Mouse (Mus musculus) midbrain, embryonic 16.5 days (tissue): ENCODE measurements around the gene Cit. TPM values are rescaled to one million over a fixed set of nuclear protein-coding genes. Genes with fewer than 3 reads are reported as not detected.

Experiments used
- ATAC-seq: fragments of 200-750 bp; cut with Nextera tagmentation; 2 replicates; pipeline ENCODE4 v1.8.0; 2017; ENCODE audit warnings: moderate TSS enrichment
- H3K27ac ChIP-seq: fragments of 300-500 bp; sonication (generic); 2 replicates; pipeline ENCODE4 v1.5.1; 2014; ENCODE audit warnings: mild to moderate bottlenecking, low read length, mixed read lengths
- H3K27me3 ChIP-seq: fragments of 300-500 bp; sonication (generic); 2 replicates; pipeline ENCODE4 v1.6.1; 2014; ENCODE audit warnings: low read depth, low read length, mixed read lengths; ENCODE audit not compliant: control insufficient read depth, insufficient read depth
- H3K36me3 ChIP-seq: fragments of 300-500 bp; sonication (generic); 2 replicates; pipeline ENCODE4 v1.6.1; 2014; ENCODE audit warnings: mild to moderate bottlenecking, low read length, moderate library complexity, mixed read lengths; ENCODE audit not compliant: control insufficient read depth, insufficient read depth
- H3K4me1 ChIP-seq: fragments of 300-500 bp; sonication (generic); 2 replicates; pipeline ENCODE4 v1.6.1; 2014; ENCODE audit warnings: mild to moderate bottlenecking, low read length, mixed read lengths; ENCODE audit not compliant: control insufficient read depth, insufficient read depth
- H3K4me2 ChIP-seq: fragments of 300-500 bp; sonication (generic); 2 replicates; pipeline ENCODE4 v1.6.1; 2014; ENCODE audit warnings: mild to moderate bottlenecking, low read length, mixed read lengths
- H3K4me3 ChIP-seq: fragments of 300-500 bp; sonication (generic); 2 replicates; pipeline ENCODE4 v1.5.1; 2014; ENCODE audit warnings: low read depth, mild to moderate bottlenecking, low read length, moderate library complexity, mixed read lengths
- H3K9ac ChIP-seq: fragments of 300-500 bp; sonication (generic); 2 replicates; pipeline ENCODE4 v1.6.1; 2014; ENCODE audit warnings: low read depth, low read length, mixed read lengths
- H3K9me3 ChIP-seq: fragments of 300-500 bp; sonication (generic); replicated peaks from 2 replicates; pipeline ENCODE4 v1.6.1; 2014; ENCODE audit warnings: mild to moderate bottlenecking, low read length, mixed read lengths; ENCODE audit not compliant: control insufficient read depth, poor library complexity, severe bottlenecking
- WGBS: fragments of 180-500 bp; shearing (Covaris S2); extraction: QIAGEN DNeasy Blood & Tissue Kit; methylation state at CpG from one replicate; pipeline ENCODE4 v1.1.7; 2014; 5-methylcytosine and 5-hydroxymethylcytosine counted together
- polyA plus RNA-seq: library from polyadenylated mRNA; unstranded; fragments of >200 nt; fragmentation: Nextera tagmentation; extraction: Ambion mirVana; gene quantifications from 2 replicates; pipeline ENCODE4 v1.2.1, GENCODE M21; 2015

The Cit gene
- polyA plus RNA-seq, 1 experiment from 2014 or later, result 30.7 TPM

DNA sequence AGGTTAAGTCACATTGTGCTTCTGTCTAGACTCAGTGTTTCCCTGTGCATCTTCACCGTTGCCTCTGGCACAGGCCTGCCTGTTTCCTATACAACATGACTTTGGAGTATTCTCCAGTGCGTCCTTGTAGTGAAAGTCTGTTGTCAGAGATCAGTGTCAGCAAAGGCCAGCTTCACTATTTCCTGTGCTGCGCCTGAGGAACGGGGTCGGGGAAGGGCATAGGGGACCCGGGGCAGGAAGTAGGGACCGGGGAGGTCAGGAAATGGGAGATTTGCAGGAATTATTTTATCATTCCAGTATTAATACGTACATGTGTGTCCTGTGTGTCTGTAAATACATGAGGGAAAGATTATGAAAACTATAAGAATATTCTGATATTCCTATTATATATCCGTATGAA, 37.1 kb downstream of the Cit start:
- no peaks in the 10 kb centered on the region; the same call in 1 of the 2 replicates for H3K4me1 ChIP-seq
- H3K27me3 ChIP-seq, result no peaks in the 10 kb centered on the region
- H3K9me3 ChIP-seq, result no peaks in the 10 kb centered on the region
- no peak for ATAC-seq
- H3K4me2 ChIP-seq, result no peak overlapping the region
- WGBS, result 90% methylated on average over 9 of the region's 9 CpGs
- H3K9ac ChIP-seq, result no peak overlapping the region
- H3K36me3 ChIP-seq, result no peaks in the 10 kb centered on the region
- no peak overlapping the region for H3K27ac ChIP-seq
- H3K4me3 ChIP-seq, result no peak overlapping the region

DNA sequence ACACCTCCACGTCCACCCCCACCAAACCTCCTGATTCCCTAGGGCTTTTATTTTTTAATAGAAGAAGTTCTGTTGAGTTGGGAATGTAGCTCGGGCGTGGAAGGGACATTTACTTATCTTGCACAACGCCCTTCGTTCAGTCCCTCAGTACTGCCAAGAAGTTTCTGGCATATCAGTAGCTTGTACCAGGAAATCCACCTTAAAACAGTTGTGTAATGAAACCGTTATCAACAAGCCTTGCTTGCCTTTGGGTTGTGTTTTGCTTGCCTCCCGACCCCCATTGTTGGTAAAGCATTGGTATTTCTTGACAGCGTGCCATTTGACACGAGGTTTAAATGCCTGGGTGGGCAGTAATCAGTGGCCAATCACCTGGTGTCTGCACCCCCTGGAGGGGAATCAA, 39.4 kb downstream of the Cit start:
- H3K36me3 ChIP-seq, result no peaks in the 10 kb centered on the region
- 96% methylated on average over 9 of the region's 9 CpGs for WGBS
- no peaks in the 10 kb centered on the region for H3K27me3 ChIP-seq

DNA sequence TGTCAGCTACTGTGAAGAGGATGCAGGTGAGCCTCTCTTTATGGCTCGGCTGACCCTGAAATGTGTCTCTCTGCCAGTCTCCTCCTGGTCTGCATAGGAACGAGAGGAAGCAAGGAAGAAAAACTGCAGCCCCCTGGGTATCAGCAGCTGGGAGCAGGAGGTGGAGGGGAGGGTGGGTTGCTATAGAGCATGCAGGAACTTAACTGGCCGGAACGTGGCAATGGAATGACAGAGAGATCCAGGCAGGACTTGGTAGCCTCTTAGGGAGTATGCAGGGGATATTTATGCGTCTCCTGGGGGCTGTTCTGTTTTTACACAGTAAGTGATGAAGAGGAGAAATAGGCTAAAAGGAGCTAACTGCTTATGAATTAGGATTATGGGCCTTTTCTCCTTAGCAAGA, 48.7 kb downstream of the Cit start:
- no peaks in the 10 kb centered on the region for H3K27me3 ChIP-seq
- H3K36me3 ChIP-seq, result no peaks in the 10 kb centered on the region
- 75% methylated on average over 5 of the region's 5 CpGs for WGBS
- H3K9ac ChIP-seq, result no peak overlapping the region
- no peak overlapping the region for H3K27ac ChIP-seq
- no peak overlapping the region for H3K4me2 ChIP-seq
- no peak for ATAC-seq
- H3K9me3 ChIP-seq, result no peaks in the 10 kb centered on the region
- H3K4me3 ChIP-seq, result no peak overlapping the region
- no peaks in the 10 kb centered on the region for H3K4me1 ChIP-seq

More for the DNA sequence above, 39.4 kb downstream of the Cit start:
- Histone ChIP-seq H3K4me2 (no peak overlapping the region), H3K4me3 (no peak overlapping the region), H3K4me1 (no peaks in the 10 kb centered on the region; the same call in 1 of the 2 replicates), H3K9ac (no peak overlapping the region), H3K9me3 (no peaks in the 10 kb centered on the region), H3K27ac (no peak overlapping the region)
- no peak for ATAC-seq

DNA sequence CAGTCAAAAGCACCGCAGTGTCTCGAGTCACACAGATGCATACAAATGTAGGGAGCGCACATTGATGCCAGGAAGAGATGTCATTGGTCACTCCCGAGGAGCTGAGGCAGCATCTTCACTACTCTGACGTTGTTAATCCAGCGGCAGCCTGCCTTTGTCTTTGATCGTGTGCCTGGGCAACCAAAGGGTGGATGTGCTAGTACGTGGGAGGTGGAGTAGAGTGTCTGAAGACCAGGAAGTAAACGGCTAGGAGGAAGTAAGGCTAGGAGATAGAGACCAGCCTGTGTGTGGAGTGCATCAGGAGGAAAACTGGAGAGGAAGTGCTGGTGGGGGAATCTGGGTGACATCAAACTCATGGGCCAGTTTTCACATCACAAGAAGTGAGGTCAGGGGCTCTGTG, 52.0 kb downstream of the Cit start:
- H3K9ac ChIP-seq, result no peak overlapping the region
- WGBS, result 57% methylated on average over 9 of the region's 9 CpGs
- H3K4me2 ChIP-seq, result no peak overlapping the region
- no peaks in the 10 kb centered on the region for H3K9me3 ChIP-seq
- no peaks in the 10 kb centered on the region for H3K27me3 ChIP-seq
- H3K4me1 ChIP-seq, result no peaks in the 10 kb centered on the region
- no peak for ATAC-seq
- no peak overlapping the region for H3K27ac ChIP-seq
- H3K4me3 ChIP-seq, result no peak overlapping the region
- no peaks in the 10 kb centered on the region for H3K36me3 ChIP-seq

DNA sequence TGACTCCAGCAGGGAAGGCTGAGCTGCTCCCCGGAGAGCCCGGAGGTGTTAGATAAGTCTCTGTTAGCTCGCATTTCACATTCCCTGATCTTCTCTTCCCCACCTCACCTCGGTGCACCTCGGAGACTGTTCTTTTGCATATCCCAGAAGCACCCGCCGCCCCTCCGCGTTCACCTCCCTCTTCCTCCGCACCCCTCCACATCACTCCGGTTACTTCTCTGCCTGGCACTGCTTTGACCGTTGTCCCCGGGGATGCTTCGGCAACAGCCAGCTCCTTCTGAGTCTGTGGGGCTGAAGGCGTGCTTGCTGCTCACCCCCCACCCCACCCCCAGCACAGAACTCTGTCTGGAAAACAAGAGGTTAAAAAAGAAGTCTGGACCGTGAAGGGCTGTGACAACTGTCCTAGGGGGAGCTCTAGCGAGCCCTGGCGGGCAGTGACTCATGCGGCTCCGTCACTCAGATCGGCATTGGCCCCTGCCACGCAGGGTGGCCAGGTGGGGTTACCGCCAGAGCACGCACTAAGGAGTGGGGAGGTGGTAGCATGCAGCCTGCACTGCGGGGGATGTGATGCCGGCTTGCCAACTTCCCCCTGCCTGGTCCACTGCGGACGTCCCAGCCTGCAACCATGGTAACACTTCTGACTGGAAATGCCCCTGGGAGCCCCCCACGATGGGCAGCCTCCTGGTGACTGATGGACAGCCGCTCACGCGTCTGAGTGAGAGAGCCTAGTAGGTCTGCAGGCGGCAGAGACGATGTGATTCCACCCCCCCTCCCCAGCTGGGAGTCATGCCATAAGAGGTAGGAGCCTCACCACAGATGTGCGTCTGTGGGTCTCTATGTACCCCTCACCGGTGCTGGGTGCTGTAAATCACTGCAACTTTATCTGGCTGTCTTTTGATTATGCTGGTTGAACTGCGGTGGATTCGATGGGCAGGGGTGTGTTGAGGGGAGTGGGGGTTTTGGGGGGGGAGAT, 62.2 kb downstream of the Cit start:
- peak; percentile 80 for ATAC-seq
- H3K4me2 ChIP-seq, result peak overlapping the region; percentile 87
- H3K27me3 ChIP-seq, result no peaks in the 10 kb centered on the region
- peaks cover 25% of the 10 kb centered on the region for H3K4me1 ChIP-seq
- peak overlapping the region; percentile 85 for H3K27ac ChIP-seq
- 2% methylated on average over 37 of the region's 38 CpGs for WGBS
- H3K36me3 ChIP-seq, result no peaks in the 10 kb centered on the region
- peak overlapping the region; percentile 71 for H3K9ac ChIP-seq
- H3K4me3 ChIP-seq, result peak overlapping the region; percentile 56
- no peaks in the 10 kb centered on the region for H3K9me3 ChIP-seq

DNA sequence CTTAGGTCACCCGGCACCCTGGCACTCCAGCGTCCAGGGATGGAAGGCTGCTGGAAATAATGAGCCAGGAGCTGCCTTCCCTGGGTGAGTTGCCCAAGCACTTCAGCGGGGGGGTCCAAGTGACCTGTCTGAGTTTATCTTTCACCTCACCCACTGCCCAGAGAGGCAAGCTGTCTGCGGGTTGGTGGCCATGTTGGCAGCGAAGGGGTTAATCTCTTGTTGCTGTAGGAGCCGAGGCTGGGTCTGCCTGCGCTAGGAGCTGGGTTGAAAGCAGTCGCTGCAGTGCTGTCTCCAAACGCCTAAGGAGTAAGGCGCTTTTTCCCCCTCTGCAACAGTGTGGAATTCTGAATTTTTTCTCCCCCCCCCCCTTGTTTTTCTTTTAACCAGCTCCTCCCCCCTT, 63.2 kb downstream of the Cit start:
- Histone ChIP-seq H3K4me2 (peak overlapping the region; percentile 87), H3K4me3 (peak overlapping the region; percentile 56), H3K27ac (peak overlapping the region; percentile 85), H3K36me3 (no peaks in the 10 kb centered on the region), H3K9ac (peak overlapping the region; percentile 71), H3K27me3 (no peaks in the 10 kb centered on the region), H3K4me1 (peaks cover 25% of the 10 kb centered on the region), H3K9me3 (no peaks in the 10 kb centered on the region)
- 11% methylated on average over 9 of the region's 10 CpGs for WGBS
- ATAC-seq, result peak; percentile 81

DNA sequence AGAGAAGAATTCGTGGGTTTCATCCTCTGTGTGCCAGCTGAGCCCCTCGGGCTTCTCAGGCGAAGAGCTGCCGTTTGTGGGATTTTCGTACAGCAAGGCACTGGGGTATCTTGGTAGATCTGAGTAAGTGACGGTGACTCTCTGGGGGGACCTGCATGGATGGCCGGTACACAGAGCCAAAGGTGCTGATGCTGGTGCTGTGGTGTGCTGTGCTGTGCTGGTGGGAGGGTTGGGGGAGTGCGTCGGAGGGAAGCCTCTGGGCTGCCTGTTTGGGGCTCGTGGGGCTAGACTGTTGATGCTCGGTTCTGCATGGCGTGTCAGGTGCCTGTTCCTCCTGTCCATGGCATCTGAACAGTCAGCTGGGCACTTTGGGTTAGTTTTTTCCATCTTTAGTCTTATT, 63.6 kb downstream of the Cit start:
- H3K4me1 ChIP-seq, result peaks cover 25% of the 10 kb centered on the region
- peak overlapping the region; percentile 71 for H3K9ac ChIP-seq
- H3K4me3 ChIP-seq, result peak overlapping the region; percentile 56
- peak; percentile 63; the same call in 1 of the 2 replicates for ATAC-seq
- H3K4me2 ChIP-seq, result peak overlapping the region; percentile 87
- 37% methylated on average over 12 of the region's 12 CpGs for WGBS
- no peaks in the 10 kb centered on the region for H3K27me3 ChIP-seq
- peak overlapping the region; percentile 85 for H3K27ac ChIP-seq
- H3K9me3 ChIP-seq, result no peaks in the 10 kb centered on the region
- H3K36me3 ChIP-seq, result no peaks in the 10 kb centered on the region

DNA sequence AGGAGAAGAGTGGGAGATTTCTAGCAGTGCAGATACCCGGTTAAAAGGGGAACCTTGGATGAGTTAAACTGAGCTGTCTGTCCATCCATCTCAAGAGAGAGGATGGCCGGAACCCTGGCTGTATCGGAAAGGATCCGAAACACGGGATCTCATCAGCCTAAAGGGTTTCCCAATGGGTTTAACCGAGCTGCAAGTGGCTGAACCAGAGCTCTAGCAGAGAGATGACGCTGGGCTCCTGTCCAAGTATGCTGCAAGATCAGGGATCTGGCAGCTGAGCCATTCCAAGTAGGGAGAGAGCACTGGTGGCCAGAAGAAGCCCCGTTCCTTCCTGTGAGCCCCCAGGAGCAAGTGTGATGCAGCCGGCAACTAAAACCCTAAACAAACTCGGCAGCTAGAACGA, 64.0 kb downstream of the Cit start:
- Histone ChIP-seq H3K4me3 (peak overlapping the region; percentile 56), H3K4me2 (peak overlapping the region; percentile 87), H3K27me3 (no peaks in the 10 kb centered on the region), H3K9me3 (no peaks in the 10 kb centered on the region), H3K9ac (peak overlapping the region; percentile 71), H3K36me3 (no peaks in the 10 kb centered on the region), H3K4me1 (peaks cover 25% of the 10 kb centered on the region), H3K27ac (peak overlapping the region; percentile 85)
- ATAC-seq, result no peak
- WGBS, result 59% methylated on average over 11 of the region's 11 CpGs

DNA sequence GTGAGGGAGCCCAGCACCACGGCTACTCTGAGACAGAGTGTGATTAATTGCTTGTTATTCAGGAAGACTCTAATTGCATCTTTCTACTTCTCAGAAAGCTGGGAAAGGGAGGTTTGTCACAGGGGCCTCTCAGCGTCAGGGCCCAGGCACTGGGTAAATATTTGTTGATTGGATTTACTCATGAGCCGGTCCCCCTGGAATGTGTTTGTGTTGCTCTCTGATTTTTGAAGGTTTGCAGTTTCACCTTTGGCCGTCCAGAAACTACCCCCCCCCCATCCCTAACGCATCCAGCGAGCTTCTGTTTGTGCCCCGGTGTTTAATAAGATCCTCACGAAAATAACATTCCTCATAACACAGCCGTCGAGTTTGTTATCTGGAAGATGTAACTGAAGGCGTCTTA, 65.4 kb downstream of the Cit start:
- Histone ChIP-seq H3K4me2 (peak overlapping the region; percentile 87), H3K27me3 (no peaks in the 10 kb centered on the region), H3K9me3 (no peaks in the 10 kb centered on the region), H3K4me3 (no peak overlapping the region), H3K36me3 (no peaks in the 10 kb centered on the region), H3K27ac (no peak overlapping the region), H3K9ac (peak overlapping the region; percentile 71; the same call in 1 of the 2 replicates), H3K4me1 (peaks cover 25% of the 10 kb centered on the region)
- 73% methylated on average over 11 of the region's 11 CpGs for WGBS
- no peak for ATAC-seq
